Comparison of ENCODE assay signal across 8 mouse cellular contexts in the genomic region with DNA sequence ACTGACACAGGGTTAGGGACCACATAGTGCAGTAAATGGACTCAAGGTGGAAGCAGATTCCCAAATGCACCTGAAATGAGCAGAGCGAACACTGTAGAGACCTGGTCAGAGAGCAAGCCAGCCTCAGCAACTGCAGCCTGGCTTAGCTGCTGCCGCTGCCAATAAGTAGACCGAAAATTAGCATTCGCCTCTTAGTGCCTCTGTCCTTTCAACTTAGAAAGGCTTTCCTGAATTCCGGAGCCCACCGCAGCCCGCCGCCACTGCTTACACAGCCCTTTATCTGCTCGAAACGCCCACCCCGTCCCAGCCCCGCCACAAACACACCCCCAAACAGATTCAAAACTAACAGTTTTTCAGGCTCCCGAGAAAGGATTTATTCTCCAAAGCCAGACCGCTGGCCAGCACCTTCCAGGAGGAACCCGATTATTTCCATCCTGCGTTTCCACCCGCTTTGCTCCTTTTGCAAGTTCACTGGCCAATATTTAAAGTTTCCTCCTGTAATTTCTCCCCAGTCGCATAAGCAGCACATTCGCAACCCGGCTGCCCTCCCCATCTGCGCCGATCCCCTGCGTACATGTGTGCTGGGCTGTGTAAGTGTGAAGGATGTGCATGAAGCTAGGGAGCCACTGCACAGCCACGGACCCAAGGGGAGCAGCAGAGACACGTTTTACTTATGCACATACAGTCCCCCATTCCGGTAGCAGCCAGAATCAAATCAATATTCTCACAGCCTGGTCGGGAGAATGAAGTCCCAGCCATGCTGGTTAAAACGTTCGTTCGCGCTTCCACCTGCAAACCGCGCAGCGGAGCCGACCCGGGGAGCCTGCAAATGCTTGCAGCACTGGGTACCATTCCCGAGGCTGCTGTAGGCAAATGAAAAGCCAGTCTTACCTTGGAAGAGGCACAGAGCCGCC. TPM values are rescaled to one million over a fixed set of nuclear protein-coding genes. Genes with fewer than 3 reads are reported as not detected.
DNase-seq lines count a peak whose midpoint lies in the region; ATAC-seq and TF ChIP-seq lines count a peak whose summit lies in the region.

No protein-coding gene starts in this region.

- under 1% methylated on average over 38 of the region's 38 CpGs for WGBS in forebrain, embryonic 14.5 days
- WGBS in kidney, postnatal 0 days: 1% methylated on average over 38 of the region's 38 CpGs
- under 1% methylated on average over 38 of the region's 38 CpGs for WGBS in midbrain, embryonic 10.5 days
- 1% methylated on average over 38 of the region's 38 CpGs for WGBS in stomach, embryonic 16.5 days

- peak; percentile 2 to 10 for DNase-seq in heart, adult 18-20 months
- no peak for DNase-seq in heart, postnatal 36 days
- DNase-seq in cerebellum, adult 11 months: peak; percentile 37
- peak; percentile 67 for DNase-seq in forebrain, embryonic 14.5 days (ENCODE audit: low spot score)
- DNase-seq in kidney, postnatal 0 days (ENCODE audit: low spot score): peak; percentile 16
- DNase-seq in midbrain, embryonic 10.5 days (ENCODE audit: low spot score): peak; percentile 57
- no peak for DNase-seq in spleen, postnatal 10 days (ENCODE audit: low spot score in 2 of 2)

- peak overlapping the region; percentile 50 for H3K4me3 ChIP-seq in forebrain, embryonic 14.5 days (ENCODE audit: low read depth, low read length)
- H3K4me3 ChIP-seq in kidney, postnatal 0 days (replicated peaks; ENCODE audit: low read depth, low read length): peak overlapping the region; percentile 29
- peak overlapping the region; percentile 63 for H3K4me3 ChIP-seq in midbrain, embryonic 10.5 days
- H3K4me3 ChIP-seq in stomach, embryonic 16.5 days (replicated peaks; ENCODE audit: low read length): peak overlapping the region; percentile 43

- peak overlapping the region; percentile 70 for H3K9ac ChIP-seq in forebrain, embryonic 14.5 days (ENCODE audit: low read length)
- no peak overlapping the region for H3K9ac ChIP-seq in kidney, postnatal 0 days (ENCODE audit: low read depth, low read length)
- H3K9ac ChIP-seq in stomach, embryonic 16.5 days (ENCODE audit: low read length): peak overlapping the region; percentile 40; the same call in 1 of the 2 replicates

- H3K4me2 ChIP-seq in forebrain, embryonic 14.5 days (ENCODE audit: low read length): peak overlapping the region; percentile 84
- peak overlapping the region; percentile 65 for H3K4me2 ChIP-seq in kidney, postnatal 0 days (ENCODE audit: low read length)
- H3K4me2 ChIP-seq in stomach, embryonic 16.5 days (ENCODE audit: low read depth, low read length): peak overlapping the region; percentile 65

- no peak for TF ChIP-seq CTCF in kidney, postnatal 0 days (IDR thresholded peaks at IDR 0.05; ENCODE audit: low read depth)

- ATAC-seq in forebrain, embryonic 14.5 days: peak; percentile 76
- no peak for ATAC-seq in kidney, postnatal 0 days (replicated peaks; ENCODE audit: low FRiP score, low read depth)
- ATAC-seq in stomach, embryonic 16.5 days (ENCODE audit: insufficient read depth, low FRiP score): no peak

- H3K36me3 ChIP-seq in forebrain, embryonic 14.5 days (ENCODE audit: control insufficient read depth, insufficient read depth, low read length): no peaks in the 10 kb centered on the region
- H3K36me3 ChIP-seq in kidney, postnatal 0 days (ENCODE audit: insufficient read depth, low read length): no peaks in the 10 kb centered on the region
- no peaks in the 10 kb centered on the region for H3K36me3 ChIP-seq in midbrain, embryonic 10.5 days
- no peaks in the 10 kb centered on the region for H3K36me3 ChIP-seq in stomach, embryonic 16.5 days (ENCODE audit: control insufficient read depth, insufficient read depth, low read length)

- peak overlapping the region; percentile 72 for H3K27ac ChIP-seq in forebrain, embryonic 14.5 days (ENCODE audit: low read depth, low read length)
- H3K27ac ChIP-seq in kidney, postnatal 0 days: no peak overlapping the region
- peak overlapping the region; percentile 63 for H3K27ac ChIP-seq in midbrain, embryonic 10.5 days (replicated peaks)
- H3K27ac ChIP-seq in stomach, embryonic 16.5 days (ENCODE audit: low read length): no peak overlapping the region

- intact Hi-C loops in heart, postnatal 36 days (cut with DNase I): no loop called here

- 0 out of 2 replicates have a peak, but pooled peaks cover 2% of the 10 kb centered on the region for H3K27me3 ChIP-seq in forebrain, embryonic 14.5 days (replicated peaks; ENCODE audit: control insufficient read depth, insufficient read depth, low read length)
- H3K27me3 ChIP-seq in kidney, postnatal 0 days (ENCODE audit: insufficient read depth, low read length): peaks cover 11% of the 10 kb centered on the region; the same call in 1 of the 2 replicates
- H3K27me3 ChIP-seq in midbrain, embryonic 10.5 days (ENCODE audit: low read depth, poor library complexity, severe bottlenecking): peaks cover 54% of the 10 kb centered on the region
- H3K27me3 ChIP-seq in stomach, embryonic 16.5 days (ENCODE audit: control insufficient read depth, insufficient read depth, low read length): peaks cover 17% of the 10 kb centered on the region

- H3K9me3 ChIP-seq in forebrain, embryonic 14.5 days (replicated peaks; ENCODE audit: control insufficient read depth, low read length): no peaks in the 10 kb centered on the region
- no peaks in the 10 kb centered on the region for H3K9me3 ChIP-seq in kidney, postnatal 0 days (replicated peaks; ENCODE audit: low read length)
- H3K9me3 ChIP-seq in midbrain, embryonic 10.5 days (replicated peaks): no peaks in the 10 kb centered on the region
- H3K9me3 ChIP-seq in stomach, embryonic 16.5 days (replicated peaks; ENCODE audit: control insufficient read depth, low read length): no peaks in the 10 kb centered on the region

- H3K4me1 ChIP-seq in forebrain, embryonic 14.5 days (ENCODE audit: control insufficient read depth, insufficient read depth, low read length): peaks cover 4% of the 10 kb centered on the region; the same call in 1 of the 2 replicates
- no peaks in the 10 kb centered on the region for H3K4me1 ChIP-seq in kidney, postnatal 0 days (replicated peaks; ENCODE audit: insufficient read depth, low read length)
- H3K4me1 ChIP-seq in midbrain, embryonic 10.5 days: peaks cover 26% of the 10 kb centered on the region
- peaks cover 7% of the 10 kb centered on the region; the same call in 1 of the 2 replicates for H3K4me1 ChIP-seq in stomach, embryonic 16.5 days (ENCODE audit: control insufficient read depth, insufficient read depth, low read length)

RNA-seq across cellular contexts. Expression of a gene that starts 0.7 kb away (rescaled TPM):
- total RNA-seq in heart, adult 18-20 months (2021): 1 to 10 TPM; 2.2 TPM
- total RNA-seq in heart, postnatal 36 days (2021): 1 to 10 TPM; 2.0 to 2.6 TPM
- 72.9 and 99.0 TPM in 2 replicates for polyA plus RNA-seq in forebrain, embryonic 14.5 days (2014; fragmentation: Nextera tagmentation; extraction: Ambion mirVana)
- 20.6 and 22.9 TPM in 2 replicates for polyA plus RNA-seq in kidney, postnatal 0 days (2015; fragmentation: Nextera tagmentation; extraction: Ambion mirVana)
- polyA plus RNA-seq in midbrain, embryonic 10.5 days (2016; fragmentation: Nextera tagmentation; extraction: Ambion mirVana): 7.8 and 12.4 TPM in 2 replicates
- 12.2 and 15.0 TPM in 2 replicates for polyA plus RNA-seq in stomach, embryonic 16.5 days (2015; fragmentation: Nextera tagmentation; extraction: Ambion mirVana)

Comparison
In these comparisons a context has a peak if more than half of its experiments do, and no peak if none do; other contexts are left out.
1. DNase-seq: peak in heart, adult 18-20 months (2 of 2), cerebellum, adult 11 months (single experiment), forebrain, embryonic 14.5 days (single experiment), kidney, postnatal 0 days (single experiment) and midbrain, embryonic 10.5 days (single experiment); none in heart, postnatal 36 days (0 of 2) and spleen, postnatal 10 days (0 of 2).
2. H3K27ac ChIP-seq: peak in forebrain, embryonic 14.5 days (single experiment) and midbrain, embryonic 10.5 days (single experiment); none in kidney, postnatal 0 days (single experiment) and stomach, embryonic 16.5 days (single experiment).
3. Peak in every context shown above with its lines, with median percentiles within 50 percentile points of each other: H3K4me2 ChIP-seq and H3K4me3 ChIP-seq.